Mouse (Mus musculus) forebrain, embryonic 15.5 days (tissue): ENCODE measurements around the gene Pfkfb1. TPM values are rescaled to one million over a fixed set of nuclear protein-coding genes. Genes with fewer than 3 reads are reported as not detected.

Experiments
- ATAC-seq: fragments of 200-750 bp; cut with Nextera tagmentation; replicated peaks from 2 replicates; pipeline ENCODE4 v1.8.0; 2017; ENCODE audit warnings: mild to moderate bottlenecking, moderate TSS enrichment, moderate library complexity
- H3K27ac ChIP-seq: fragments of 300-500 bp; sonication (generic); replicated peaks from 2 replicates; pipeline ENCODE4 v1.5.1; 2015; ENCODE audit warnings: mild to moderate bottlenecking, inconsistent platforms
- H3K27me3 ChIP-seq: fragments of 300-500 bp; sonication (generic); 2 replicates; pipeline ENCODE4 v1.6.1; 2015; ENCODE audit warnings: inconsistent platforms
- H3K36me3 ChIP-seq: fragments of 300-500 bp; sonication (generic); 2 replicates; pipeline ENCODE4 v1.6.1; 2015; ENCODE audit warnings: mild to moderate bottlenecking, inconsistent platforms
- H3K4me1 ChIP-seq: fragments of 300-500 bp; sonication (generic); 2 replicates; pipeline ENCODE4 v1.6.1; 2015; ENCODE audit warnings: inconsistent platforms
- H3K4me2 ChIP-seq: fragments of 300-500 bp; sonication (generic); replicated peaks from 2 replicates; pipeline ENCODE4 v1.6.1; 2015; ENCODE audit warnings: mild to moderate bottlenecking, inconsistent platforms
- H3K4me3 ChIP-seq: fragments of 300-500 bp; sonication (generic); 2 replicates; pipeline ENCODE4 v1.5.1; 2015; ENCODE audit warnings: mild to moderate bottlenecking, inconsistent platforms
- H3K9ac ChIP-seq: fragments of 300-500 bp; sonication (generic); replicated peaks from 2 replicates; pipeline ENCODE4 v1.6.1; 2015; ENCODE audit warnings: mild to moderate bottlenecking, inconsistent platforms
- H3K9me3 ChIP-seq: fragments of 300-500 bp; sonication (generic); 2 replicates; pipeline ENCODE4 v1.6.1; 2016; ENCODE audit warnings: inconsistent platforms
- WGBS: fragments of 180-500 bp; shearing (Covaris S2); methylation state at CpG from one replicate; pipeline ENCODE4 v1.1.7; 2015; ENCODE audit warnings: mixed read lengths; 5-methylcytosine and 5-hydroxymethylcytosine counted together
- polyA plus RNA-seq: library from polyadenylated mRNA; unstranded; fragments of >200 nt; fragmentation: Nextera tagmentation; extraction: Ambion mirVana; gene quantifications from 2 replicates; pipeline ENCODE4 v1.2.1, GENCODE M21; 2015

Gene Pfkfb1
- polyA plus RNA-seq = 3.9 and 4.1 TPM in 2 replicates

DNA sequence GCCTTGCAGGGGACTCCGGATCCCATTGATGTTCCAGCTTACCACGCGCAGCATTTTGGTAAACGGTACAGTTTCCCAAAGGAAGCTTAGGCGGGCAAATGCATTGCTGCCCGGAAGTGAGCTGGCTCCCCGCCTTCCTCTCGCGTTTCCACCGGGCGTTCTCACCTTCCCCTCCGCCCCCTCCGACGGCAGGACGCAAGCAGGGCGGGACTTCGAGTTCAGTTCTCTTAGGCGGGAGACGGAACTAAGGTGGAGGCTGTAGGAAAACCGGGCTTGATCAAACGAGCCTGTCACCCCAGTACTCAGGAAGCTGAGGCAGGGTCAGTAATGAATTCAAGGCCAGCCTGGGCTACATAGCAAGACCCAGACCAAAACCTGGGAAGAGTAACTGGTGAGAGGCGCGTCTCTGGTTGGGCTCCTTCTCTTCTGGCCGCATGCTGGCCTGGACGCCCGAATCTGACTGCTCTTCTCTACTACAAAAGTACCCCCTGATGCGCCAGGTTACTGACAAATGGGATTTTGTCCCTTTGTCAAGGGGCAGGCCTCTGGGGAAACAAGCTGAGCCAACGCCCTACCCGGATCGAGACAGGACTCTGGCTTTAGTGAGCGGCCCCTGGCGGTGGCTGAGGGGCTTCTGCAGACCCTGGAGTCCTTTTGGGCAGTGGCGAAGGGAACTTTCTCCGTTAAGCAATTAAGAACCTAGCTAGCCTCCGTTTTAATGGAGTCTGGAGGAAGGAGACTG lies at the start of gene Pfkfb1:
Gene Pfkfb1 (plus strand): TSS at position 207 of the 742 bp plus-strand sequence.
- H3K9me3 ChIP-seq = no peaks in the 10 kb centered on the region
- H3K27ac ChIP-seq = peak within 1 kb of the TSS; percentile 83
- no peaks in the 10 kb centered on the region for H3K36me3 ChIP-seq
- no peaks in the 10 kb centered on the region for H3K27me3 ChIP-seq
- 20% methylated on average over 35 of the region's 35 CpGs for WGBS
- 0 out of 2 replicates have a peak, but pooled peaks cover 5% of the 10 kb centered on the region for H3K4me1 ChIP-seq
- H3K9ac ChIP-seq = peak within 1 kb of the TSS; percentile 65
- H3K4me3 ChIP-seq = peak within 1 kb of the TSS; percentile 56
- H3K4me2 ChIP-seq = peak within 1 kb of the TSS; percentile 52
- peak; percentile 96 for ATAC-seq

- no peak for ATAC-seq
- no peak overlapping the region for H3K4me3 ChIP-seq
- no peak overlapping the region for H3K9ac ChIP-seq
- 91% methylated on average over 2 of the region's 2 CpGs for WGBS
- no peaks in the 10 kb centered on the region for H3K9me3 ChIP-seq
- no peaks in the 10 kb centered on the region for H3K4me1 ChIP-seq
- no peak overlapping the region for H3K27ac ChIP-seq
- H3K36me3 ChIP-seq = no peaks in the 10 kb centered on the region
- H3K27me3 ChIP-seq = no peaks in the 10 kb centered on the region
- no peak overlapping the region for H3K4me2 ChIP-seq
These were observed 47.9 kb upstream of the Pfkfb1 start for GRCm38 (mm10) chrX:150540111-150540510.

DNA sequence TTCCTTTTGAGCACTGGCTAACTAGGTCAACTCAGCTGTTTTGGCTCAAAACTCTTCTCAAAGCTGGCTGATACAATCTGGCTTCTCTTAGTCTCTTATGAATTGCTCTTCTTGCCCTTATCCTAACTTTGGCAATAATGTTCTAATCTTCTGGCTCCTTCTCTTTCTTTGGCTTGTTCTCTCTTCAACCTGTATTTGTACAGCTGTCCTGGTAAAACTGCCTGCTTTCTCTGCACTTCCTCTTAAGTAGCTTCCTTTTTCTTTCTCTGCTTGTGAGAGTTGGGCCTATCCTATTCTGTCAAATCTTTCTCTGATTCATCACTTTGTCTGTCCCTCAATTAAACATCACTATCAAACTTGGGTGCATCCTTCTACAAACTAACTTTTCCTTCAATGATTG lies 46.3 kb upstream of the Pfkfb1 start:
- H3K9me3 ChIP-seq = no peaks in the 10 kb centered on the region
- no peak overlapping the region for H3K9ac ChIP-seq

DNA sequence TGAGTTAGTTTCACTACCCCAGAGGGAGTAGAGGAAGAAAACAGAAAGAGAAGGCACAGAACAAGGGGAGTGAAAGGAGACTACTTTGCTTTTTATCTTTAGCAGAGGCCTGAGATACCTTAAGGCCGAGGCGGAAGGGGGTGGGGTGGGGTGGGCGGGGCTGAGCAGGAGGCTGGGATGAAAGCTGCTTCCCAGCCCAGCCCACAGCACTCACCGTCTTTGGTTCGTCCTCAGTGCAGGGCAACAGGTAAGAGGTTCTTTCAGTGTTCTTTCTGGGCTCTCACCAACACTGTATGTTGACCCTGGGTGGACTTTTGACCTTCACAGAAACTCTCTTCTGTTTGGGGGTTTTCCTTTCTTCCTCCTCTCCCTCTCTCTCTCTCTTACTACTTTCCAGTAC lies 40.8 kb upstream of the Pfkfb1 start, which contains the start of gene Alas2:
Gene Alas2 (plus strand): TSS at position 137 of the 400 bp plus-strand sequence.
- Histone ChIP-seq H3K4me3 (no peak within 1 kb of the TSS), H3K27ac (no peak within 1 kb of the TSS), H3K4me1 (no peaks in the 10 kb centered on the region), H3K9ac (no peak within 1 kb of the TSS), H3K9me3 (no peaks in the 10 kb centered on the region), H3K4me2 (no peak within 1 kb of the TSS), H3K36me3 (no peaks in the 10 kb centered on the region), H3K27me3 (no peaks in the 10 kb centered on the region)
- 37% methylated on average over 5 of the region's 5 CpGs for WGBS
- no peak for ATAC-seq

More for the DNA sequence above, 46.3 kb upstream of the Pfkfb1 start:
- ATAC-seq = no peak
- Histone ChIP-seq H3K4me2 (no peak overlapping the region), H3K4me3 (no peak overlapping the region), H3K4me1 (no peaks in the 10 kb centered on the region), H3K27ac (no peak overlapping the region), H3K36me3 (no peaks in the 10 kb centered on the region), H3K27me3 (no peaks in the 10 kb centered on the region)

DNA sequence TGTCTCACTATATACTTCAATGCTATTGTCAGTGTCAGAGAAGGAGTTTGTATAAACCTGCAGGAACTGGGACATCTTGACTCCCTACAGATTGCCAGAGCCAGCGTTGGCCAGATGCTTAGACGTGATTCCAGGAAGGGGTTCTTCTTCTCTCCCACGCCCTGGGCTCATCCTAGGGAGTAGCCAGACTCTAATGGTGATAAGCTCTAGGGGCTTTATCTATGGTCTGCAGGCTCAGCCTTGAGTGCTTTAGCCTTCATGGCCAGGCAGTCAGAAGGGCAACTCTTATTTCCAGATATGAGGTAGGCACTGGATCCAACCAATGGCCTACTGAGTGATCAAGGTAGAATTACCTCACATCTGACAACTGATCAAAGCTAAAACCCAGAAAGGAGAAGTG lies 38.4 kb upstream of the Pfkfb1 start:
- WGBS = 94% methylated on average over 3 of the region's 3 CpGs
- H3K27ac ChIP-seq = no peak overlapping the region

DNA sequence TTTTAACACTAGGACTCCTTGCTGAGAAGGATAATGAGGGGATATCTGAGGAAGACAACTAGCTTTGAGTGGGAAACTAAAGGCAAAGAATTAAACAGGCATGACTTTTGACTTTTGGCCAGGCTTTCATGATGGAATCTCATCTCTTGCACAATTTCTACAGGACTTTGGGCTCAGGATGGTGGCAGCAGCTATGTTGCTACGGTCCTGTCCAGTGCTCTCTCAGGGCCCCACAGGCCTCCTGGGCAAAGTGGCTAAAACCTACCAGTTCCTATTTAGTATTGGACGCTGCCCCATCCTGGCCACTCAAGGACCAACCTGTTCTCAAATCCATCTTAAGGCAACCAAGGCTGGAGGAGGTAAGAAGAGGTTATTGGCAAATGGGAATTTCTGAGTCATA lies 36.0 kb upstream of the Pfkfb1 start:
- H3K27ac ChIP-seq = no peak overlapping the region
- H3K27me3 ChIP-seq = no peaks in the 10 kb centered on the region
- 98% methylated on average over 2 of the region's 2 CpGs for WGBS
- H3K4me1 ChIP-seq = no peaks in the 10 kb centered on the region
- H3K36me3 ChIP-seq = 0 out of 2 replicates have a peak, but pooled peaks cover 2% of the 10 kb centered on the region
- no peak overlapping the region for H3K4me2 ChIP-seq
- no peak overlapping the region for H3K4me3 ChIP-seq
- no peak overlapping the region for H3K9ac ChIP-seq
- H3K9me3 ChIP-seq = no peaks in the 10 kb centered on the region
- ATAC-seq = no peak

More for the DNA sequence above, 38.4 kb upstream of the Pfkfb1 start:
- 0 out of 2 replicates have a peak, but pooled peaks cover 2% of the 10 kb centered on the region for H3K36me3 ChIP-seq
- H3K9me3 ChIP-seq = no peaks in the 10 kb centered on the region
- no peak for ATAC-seq
- H3K4me3 ChIP-seq = no peak overlapping the region
- H3K27me3 ChIP-seq = no peaks in the 10 kb centered on the region
- H3K4me1 ChIP-seq = no peaks in the 10 kb centered on the region
- H3K4me2 ChIP-seq = no peak overlapping the region
- H3K9ac ChIP-seq = no peak overlapping the region

DNA sequence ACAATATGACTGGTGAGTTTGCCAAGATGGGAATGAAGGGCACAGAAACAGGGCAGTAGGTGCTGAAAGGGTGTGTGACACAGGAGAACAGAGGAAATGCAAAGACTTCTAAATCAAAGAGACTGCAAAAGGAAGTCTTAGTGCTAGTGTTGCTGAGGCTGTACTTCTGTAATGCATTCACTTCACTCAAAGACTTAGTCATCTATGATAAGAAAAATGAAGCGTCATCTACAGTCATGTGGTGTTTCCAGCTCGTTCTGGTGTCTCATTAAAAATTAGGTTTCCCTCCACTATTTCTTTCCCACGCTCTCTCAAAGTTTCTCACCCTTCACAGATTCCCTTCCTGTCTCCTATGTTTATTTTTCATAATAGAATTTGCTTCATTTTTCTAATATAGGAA lies 34.0 kb upstream of the Pfkfb1 start:
- WGBS = 85% methylated on average over 3 of the region's 3 CpGs
- no peaks in the 10 kb centered on the region for H3K9me3 ChIP-seq

GRCm38 (mm10) chrX:150564644-150565357 lies 23.2 kb upstream of the Pfkfb1 start:
- H3K36me3 ChIP-seq = no peaks in the 10 kb centered on the region
- WGBS = 88% methylated on average over 12 of the region's 12 CpGs
- no peaks in the 10 kb centered on the region for H3K4me1 ChIP-seq
- H3K4me3 ChIP-seq = no peak overlapping the region
- H3K27ac ChIP-seq = no peak overlapping the region
- H3K4me2 ChIP-seq = no peak overlapping the region
- no peak for ATAC-seq
- no peaks in the 10 kb centered on the region for H3K27me3 ChIP-seq
- no peak overlapping the region for H3K9ac ChIP-seq
- H3K9me3 ChIP-seq = no peaks in the 10 kb centered on the region

More for the DNA sequence above, 34.0 kb upstream of the Pfkfb1 start:
- Histone ChIP-seq H3K9ac (no peak overlapping the region), H3K4me3 (no peak overlapping the region), H3K4me1 (no peaks in the 10 kb centered on the region), H3K27ac (no peak overlapping the region), H3K36me3 (0 out of 2 replicates have a peak, but pooled peaks cover 2% of the 10 kb centered on the region), H3K4me2 (no peak overlapping the region), H3K27me3 (no peaks in the 10 kb centered on the region)
- ATAC-seq = no peak

DNA sequence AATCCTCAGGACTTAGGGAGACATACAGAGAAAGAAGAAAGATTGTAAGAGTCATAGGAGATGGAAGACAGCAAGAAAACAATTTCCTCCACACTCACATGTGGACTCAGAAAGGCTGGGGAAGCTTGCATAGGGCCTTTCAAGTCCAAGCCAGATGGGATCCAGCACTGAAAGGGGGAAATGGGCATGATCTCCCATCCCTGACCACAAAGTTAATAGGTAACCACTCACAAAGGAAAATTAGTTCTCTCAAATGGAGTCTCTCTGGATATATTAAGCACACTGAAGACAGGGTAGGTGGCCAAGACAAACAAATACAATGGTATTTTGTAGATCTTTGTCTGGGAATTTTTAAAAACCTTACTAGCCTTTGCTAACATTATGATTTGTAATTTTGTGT lies 6.1 kb upstream of the Pfkfb1 start:
- no peak overlapping the region for H3K4me3 ChIP-seq
- 0 out of 2 replicates have a peak, but pooled peaks cover 4% of the 10 kb centered on the region for H3K4me1 ChIP-seq
- H3K36me3 ChIP-seq = peaks cover 15% of the 10 kb centered on the region; the same call in 1 of the 2 replicates
- no peaks in the 10 kb centered on the region for H3K27me3 ChIP-seq
- H3K9ac ChIP-seq = no peak overlapping the region
- no peak for ATAC-seq
- no peak overlapping the region for H3K4me2 ChIP-seq
- no peaks in the 10 kb centered on the region for H3K9me3 ChIP-seq
- H3K27ac ChIP-seq = no peak overlapping the region

DNA sequence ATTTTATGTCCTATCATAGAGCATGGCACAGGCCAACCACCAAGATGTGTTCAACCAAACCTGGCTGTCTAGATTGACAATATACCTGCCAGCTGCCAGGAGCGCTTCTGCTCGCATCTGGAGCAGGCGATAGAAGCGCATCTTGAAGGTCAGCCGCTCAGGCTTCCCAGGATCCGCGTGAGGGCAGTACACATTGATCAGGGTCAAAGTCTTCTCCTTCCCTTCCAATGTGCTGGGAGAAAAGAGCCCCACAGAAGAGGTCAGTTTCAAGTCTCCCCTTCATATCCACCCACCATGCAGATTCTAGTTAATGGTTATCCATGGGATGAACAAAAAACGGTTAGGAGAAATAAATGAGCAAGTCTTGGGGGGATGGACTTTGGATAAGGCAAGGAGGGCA lies 2.9 kb upstream of the Pfkfb1 start:
- no peaks in the 10 kb centered on the region for H3K27me3 ChIP-seq
- H3K36me3 ChIP-seq = peaks cover 15% of the 10 kb centered on the region; the same call in 1 of the 2 replicates
- no peak overlapping the region for H3K4me2 ChIP-seq
- 0 out of 2 replicates have a peak, but pooled peaks cover 5% of the 10 kb centered on the region for H3K4me1 ChIP-seq
- no peak overlapping the region for H3K4me3 ChIP-seq
- H3K9me3 ChIP-seq = no peaks in the 10 kb centered on the region
- 96% methylated on average over 8 of the region's 8 CpGs for WGBS
- no peak overlapping the region for H3K27ac ChIP-seq
- no peak for ATAC-seq
- H3K9ac ChIP-seq = no peak overlapping the region

- H3K36me3 ChIP-seq = no peaks in the 10 kb centered on the region
- H3K4me3 ChIP-seq = peak within 1 kb of the TSS; percentile 56; the same call in 1 of the 2 replicates
- peak within 1 kb of the TSS; percentile 52; the same call in 1 of the 2 replicates for H3K4me2 ChIP-seq
- H3K27ac ChIP-seq = no peak within 1 kb of the TSS
- H3K27me3 ChIP-seq = no peaks in the 10 kb centered on the region
- H3K9me3 ChIP-seq = no peaks in the 10 kb centered on the region
- 0 out of 2 replicates have a peak, but pooled peaks cover 5% of the 10 kb centered on the region for H3K4me1 ChIP-seq
- 73% methylated on average over 5 of the region's 5 CpGs for WGBS
- no peak for ATAC-seq
- no peak within 1 kb of the TSS for H3K9ac ChIP-seq
These were observed 1.7 kb downstream of the Pfkfb1 start, which contains the start of gene Apex2 for GRCm38 (mm10) chrX:150589696-150590095. Gene Apex2 (minus strand): TSS chrX:150589868.
